Mouse (Mus musculus) lung, embryonic 14.5 days (tissue): Measurements from ENCODE around the gene Notch1. TPM values are rescaled to one million over a fixed set of nuclear protein-coding genes. Genes with fewer than 3 reads are reported as not detected.

Source experiments
- ATAC-seq: fragments of 200-750 bp; cut with Nextera tagmentation; 2 replicates; pipeline ENCODE4 v1.8.0; 2017; ENCODE audit warnings: mild to moderate bottlenecking, moderate TSS enrichment, moderate library complexity; ENCODE audit not compliant: insufficient read depth
- DNase-seq: peaks from one replicate; pipeline ENCODE4 v3.0.0-alpha.2; 2015
- H3K27ac ChIP-seq: fragments of 300-500 bp; sonication (generic); 2 replicates; pipeline ENCODE4 v1.5.1; 2014; ENCODE audit warnings: low read depth, mild to moderate bottlenecking, moderate library complexity
- H3K27me3 ChIP-seq: fragments of 300-500 bp; sonication (generic); 2 replicates; pipeline ENCODE4 v1.6.1; 2014; ENCODE audit warnings: low read length, control low read depth; ENCODE audit not compliant: insufficient read depth
- H3K36me3 ChIP-seq: fragments of 300-500 bp; sonication (generic); 2 replicates; pipeline ENCODE4 v1.6.1; 2014; ENCODE audit warnings: control low read depth; ENCODE audit not compliant: insufficient read depth
- H3K4me1 ChIP-seq: fragments of 300-500 bp; sonication (generic); 2 replicates; pipeline ENCODE4 v1.6.1; 2014; ENCODE audit warnings: antibody characterized with exemption, control low read depth; ENCODE audit not compliant: insufficient read depth
- H3K4me2 ChIP-seq: fragments of 300-500 bp; sonication (generic); 2 replicates; pipeline ENCODE4 v1.6.1; 2014; ENCODE audit warnings: mild to moderate bottlenecking
- H3K4me3 ChIP-seq: fragments of 300-500 bp; sonication (generic); 2 replicates; pipeline ENCODE4 v1.5.1; 2014; ENCODE audit warnings: low read depth, low read length
- H3K9ac ChIP-seq: fragments of 300-500 bp; sonication (generic); 2 replicates; pipeline ENCODE4 v1.6.1; 2014
- H3K9me3 ChIP-seq: fragments of 300-500 bp; sonication (generic); 2 replicates; pipeline ENCODE4 v1.6.1; 2016; ENCODE audit warnings: low read depth, low read length, control low read depth
- CTCF ChIP-seq: IDR thresholded peaks from 2 replicates; pipeline ENCODE4 v1.5.1; 2016; ENCODE audit warnings: antibody characterized with exemption, low read depth
- WGBS: fragments of 180-500 bp; shearing (Covaris S2); extraction: QIAGEN DNeasy Blood & Tissue Kit; methylation state at CpG from one replicate; pipeline ENCODE4 v1.1.7; 2014; 5-methylcytosine and 5-hydroxymethylcytosine counted together
- polyA plus RNA-seq: library from polyadenylated mRNA; unstranded; fragments of >200 nt; fragmentation: Nextera tagmentation; extraction: Ambion mirVana; gene quantifications from 2 replicates; pipeline ENCODE4 v1.2.1, GENCODE M21; 2014

Notch1 gene
- polyA plus RNA-seq, 1 experiment from 2014 or later: 44.0 TPM

DNA sequence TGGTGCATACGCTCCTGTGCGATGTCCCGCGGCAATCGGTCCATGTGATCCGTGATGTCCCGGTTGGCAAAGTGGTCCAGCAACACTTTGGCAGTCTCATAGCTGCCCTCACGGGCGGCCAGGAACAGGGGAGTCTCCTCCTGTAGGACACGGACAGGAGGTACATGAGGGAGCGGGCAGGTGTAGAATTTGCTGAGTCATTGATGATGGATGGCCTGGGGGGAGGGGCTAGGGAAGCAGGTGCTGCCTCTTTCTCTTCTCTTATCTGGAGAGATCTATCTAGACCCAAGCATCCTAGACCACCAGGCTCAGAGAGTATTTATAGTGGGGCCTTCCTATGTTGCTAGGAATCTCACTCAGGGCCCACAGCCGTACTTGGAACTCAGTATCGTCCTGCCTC lies 55.6 kb downstream of the Notch1 start:
- no peak overlapping the region for H3K4me2 ChIP-seq
- peak overlapping the region; percentile 24; the same call in 1 of the 2 replicates for H3K27ac ChIP-seq
- no peaks in the 10 kb centered on the region for H3K27me3 ChIP-seq
- H3K4me1 ChIP-seq: peaks cover 13% of the 10 kb centered on the region
- DNase-seq (no peak), ATAC-seq (no peak)
- WGBS: 83% methylated on average over 13 of the region's 13 CpGs
- H3K9ac ChIP-seq: no peak overlapping the region
- peaks cover 79% of the 10 kb centered on the region for H3K36me3 ChIP-seq
- TF ChIP-seq CTCF: 0 out of 2 replicates have a peak, but pooled peaks have one; percentile 3
- no peak overlapping the region for H3K4me3 ChIP-seq
- no peaks in the 10 kb centered on the region for H3K9me3 ChIP-seq

DNA sequence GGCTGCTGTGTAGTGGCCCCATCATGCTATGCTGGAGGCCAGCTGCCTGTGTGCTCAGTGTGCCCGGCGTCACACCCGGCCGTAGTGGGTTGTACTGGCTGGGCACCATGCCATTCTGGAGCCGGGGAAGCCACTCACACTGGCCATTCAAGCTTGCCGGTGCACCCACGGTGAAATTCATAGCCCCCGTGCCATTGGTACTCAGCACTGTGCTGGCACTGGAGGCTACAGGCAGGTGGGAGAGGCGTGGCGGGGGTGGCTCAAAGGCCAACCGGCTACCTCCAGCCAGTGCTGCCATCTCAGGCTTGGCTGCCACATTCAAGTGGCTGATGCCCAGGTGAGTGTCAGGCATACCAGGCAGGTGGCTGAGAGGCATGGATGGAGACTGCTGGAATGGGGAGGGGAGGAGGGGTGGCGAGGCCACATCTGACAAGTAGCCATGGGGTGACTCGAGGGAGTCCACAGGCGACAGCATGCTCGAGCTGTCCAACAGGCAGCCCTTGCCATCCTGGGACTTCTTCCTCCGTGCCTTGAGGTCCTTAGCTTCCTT lies 56.3 kb downstream of the Notch1 start:
- no peak overlapping the region for H3K4me3 ChIP-seq
- no peaks in the 10 kb centered on the region for H3K27me3 ChIP-seq
- DNase-seq (no peak), ATAC-seq (no peak)
- TF ChIP-seq CTCF: no peak
- H3K36me3 ChIP-seq: peaks cover 72% of the 10 kb centered on the region
- peaks cover 13% of the 10 kb centered on the region for H3K4me1 ChIP-seq
- H3K9ac ChIP-seq: no peak overlapping the region
- H3K4me2 ChIP-seq: no peak overlapping the region
- WGBS: 77% methylated on average over 12 of the region's 16 CpGs
- no peaks in the 10 kb centered on the region for H3K9me3 ChIP-seq
- peak overlapping the region; percentile 30; the same call in 1 of the 2 replicates for H3K27ac ChIP-seq

DNA sequence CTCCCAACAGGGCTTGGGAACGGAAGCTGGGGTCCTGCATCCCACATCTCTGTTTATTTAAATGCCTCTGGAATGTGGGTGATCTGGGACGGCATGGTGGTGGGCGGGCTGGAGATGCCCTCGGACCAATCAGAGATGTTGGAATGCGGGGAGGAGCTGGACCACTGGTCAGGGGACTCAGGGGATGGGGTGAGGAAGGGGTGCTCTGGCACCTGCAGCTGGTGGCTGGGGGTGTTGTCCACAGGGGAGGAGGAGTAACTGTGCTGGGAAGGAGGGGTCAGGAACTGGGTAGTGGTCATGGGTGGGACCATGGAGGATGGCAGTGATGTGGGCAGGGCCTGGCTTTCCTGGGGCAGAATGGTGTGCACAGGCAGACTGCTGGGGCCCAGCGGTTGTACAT lies 57.0 kb downstream of the Notch1 start:
- H3K36me3 ChIP-seq: peaks cover 65% of the 10 kb centered on the region
- no peak overlapping the region for H3K4me2 ChIP-seq
- no peaks in the 10 kb centered on the region for H3K9me3 ChIP-seq
- peaks cover 13% of the 10 kb centered on the region for H3K4me1 ChIP-seq
- ATAC-seq: peak; percentile 71
- H3K27me3 ChIP-seq: no peaks in the 10 kb centered on the region
- no peak overlapping the region for H3K4me3 ChIP-seq
- peak overlapping the region; percentile 30; the same call in 1 of the 2 replicates for H3K27ac ChIP-seq
- no peak for TF ChIP-seq CTCF
- 13% methylated on average over 6 of the region's 6 CpGs for WGBS
- no peak overlapping the region for H3K9ac ChIP-seq
- DNase-seq: peak; percentile 60

DNA sequence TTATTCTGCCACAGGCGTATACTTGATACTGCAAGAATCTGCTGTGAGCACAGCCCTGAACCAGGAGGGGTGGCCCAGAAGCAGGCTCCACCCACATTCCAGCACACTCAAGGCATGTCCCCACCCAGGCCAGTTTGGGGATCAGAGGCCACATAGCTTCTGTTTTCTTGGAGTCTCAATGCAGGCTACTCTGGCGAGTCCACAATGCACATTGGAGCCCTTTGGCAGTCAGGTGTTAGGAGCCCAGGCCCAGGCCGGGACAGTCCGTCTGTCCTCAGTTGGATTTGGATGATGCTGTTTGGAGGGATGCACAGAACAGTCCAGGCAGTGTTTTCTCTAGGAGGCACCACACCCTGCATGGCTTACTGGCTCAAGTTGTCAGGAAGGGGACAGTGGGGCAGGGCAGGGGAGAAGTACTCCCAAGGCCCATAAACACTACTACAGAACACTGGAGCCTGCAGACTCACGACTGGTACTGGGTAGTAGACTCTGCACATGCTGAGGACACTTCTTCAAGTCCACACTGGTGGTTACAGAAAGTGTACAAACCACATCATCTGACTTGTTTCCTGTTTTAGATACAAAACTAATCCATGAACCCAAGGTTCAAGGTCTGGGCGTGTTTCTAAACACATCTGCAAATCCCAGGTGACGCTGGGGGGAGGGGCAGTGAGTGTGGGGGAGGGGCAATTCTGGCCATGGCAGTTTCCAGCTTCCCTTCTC lies 57.9 kb downstream of the Notch1 start:
- Histone ChIP-seq H3K4me2 (no peak overlapping the region), H3K27ac (peak overlapping the region; percentile 70), H3K9ac (no peak overlapping the region), H3K4me1 (peaks cover 13% of the 10 kb centered on the region), H3K36me3 (peaks cover 56% of the 10 kb centered on the region), H3K4me3 (no peak overlapping the region), H3K9me3 (no peaks in the 10 kb centered on the region), H3K27me3 (no peaks in the 10 kb centered on the region)
- DNase-seq: peak; percentile 70
- ATAC-seq: peak; percentile 79
- TF ChIP-seq CTCF: no peak
- WGBS: 17% methylated on average over 7 of the region's 7 CpGs

DNA sequence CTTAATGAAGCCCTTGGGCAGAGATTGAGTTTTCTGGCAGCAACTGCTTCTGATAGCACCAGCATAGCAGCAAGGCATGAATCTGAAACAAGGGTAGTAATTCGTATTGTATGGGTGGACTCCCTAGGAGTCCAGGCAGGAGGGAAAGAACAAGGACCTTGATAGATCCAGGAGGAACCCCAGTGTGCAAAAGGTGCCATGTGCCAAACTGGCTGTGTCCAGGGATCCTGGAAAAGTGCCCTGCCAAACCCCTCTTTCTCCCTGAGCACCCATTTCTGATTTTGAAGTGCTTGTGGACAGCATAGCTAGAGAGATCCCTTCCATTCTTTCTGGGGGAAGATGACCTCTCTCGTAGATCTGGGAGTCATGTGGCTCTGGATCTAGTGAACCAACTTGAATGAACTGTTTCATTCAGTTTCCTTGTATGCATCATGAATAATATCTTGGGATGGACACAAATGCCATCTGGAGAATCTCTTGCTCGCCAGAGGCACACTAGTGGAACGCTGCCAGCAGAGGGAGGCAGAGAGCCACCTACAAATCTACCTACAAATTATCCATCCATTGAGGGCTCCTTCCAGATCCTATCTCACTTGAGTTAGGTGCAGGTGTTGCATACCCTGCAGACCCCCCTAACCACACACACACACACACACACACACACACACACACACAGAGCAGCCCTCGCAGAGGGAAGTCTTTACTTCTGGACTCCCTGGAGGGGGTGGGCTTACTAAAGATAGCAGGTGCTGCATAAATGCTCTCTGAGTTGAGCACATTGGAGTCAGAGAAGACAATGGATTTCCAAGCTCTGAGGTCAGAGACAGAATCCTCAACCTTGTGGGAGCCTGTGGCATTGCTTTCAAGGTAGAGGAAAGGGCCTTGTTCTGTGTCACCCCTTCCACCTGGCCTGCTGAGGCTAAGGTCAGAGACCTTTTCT lies 67.1 kb downstream of the Notch1 start:
- H3K4me3 ChIP-seq: no peak overlapping the region
- TF ChIP-seq CTCF: peak; percentile 94
- no peaks in the 10 kb centered on the region for H3K9me3 ChIP-seq
- no peaks in the 10 kb centered on the region for H3K36me3 ChIP-seq
- 18% methylated on average over 5 of the region's 5 CpGs for WGBS
- no peak overlapping the region for H3K9ac ChIP-seq
- ATAC-seq (no peak), DNase-seq (peak; percentile 90)
- no peak overlapping the region for H3K27ac ChIP-seq
- H3K27me3 ChIP-seq: no peaks in the 10 kb centered on the region
- H3K4me2 ChIP-seq: no peak overlapping the region
- H3K4me1 ChIP-seq: peaks cover 6% of the 10 kb centered on the region

DNA sequence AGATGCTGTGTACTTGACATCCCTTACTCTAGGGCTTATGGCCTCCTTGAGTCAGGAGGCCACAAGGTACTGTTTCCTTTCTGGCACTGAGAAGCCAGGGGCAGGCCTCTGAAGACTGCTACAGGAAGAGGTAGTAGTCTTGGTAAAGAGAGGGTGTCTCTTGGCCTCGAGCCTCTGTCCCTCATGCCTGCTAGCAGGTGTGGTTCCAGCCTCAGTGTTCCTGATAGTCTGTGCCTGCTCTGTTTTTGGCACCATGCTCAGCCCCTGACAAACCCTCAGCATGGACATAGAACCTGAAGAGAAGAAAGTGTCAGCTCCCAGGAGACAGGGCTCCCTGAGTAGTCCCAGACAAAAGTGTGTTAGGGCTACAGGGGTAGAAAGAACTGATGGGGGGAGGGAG lies 69.0 kb downstream of the Notch1 start:
- Histone ChIP-seq H3K9ac (peak overlapping the region; percentile 10; the same call in 1 of the 2 replicates), H3K27me3 (no peaks in the 10 kb centered on the region)
- no peak for DNase-seq

More for the DNA sequence above, 69.0 kb downstream of the Notch1 start:
- WGBS: 54% methylated on average over 1 of the region's 1 CpGs
- no peak overlapping the region for H3K4me3 ChIP-seq
- no peak for ATAC-seq
- no peak overlapping the region for H3K4me2 ChIP-seq
- H3K36me3 ChIP-seq: no peaks in the 10 kb centered on the region
- no peaks in the 10 kb centered on the region for H3K9me3 ChIP-seq
- H3K27ac ChIP-seq: no peak overlapping the region
- peaks cover 14% of the 10 kb centered on the region for H3K4me1 ChIP-seq
- no peak for TF ChIP-seq CTCF
